Mouse (Mus musculus): ENCODE results near the gene Auts2. TPM values are rescaled to one million over a fixed set of nuclear protein-coding genes. Genes with fewer than 3 reads are reported as not detected.

Auts2 gene
- total RNA-seq, 2 experiments from 2014 or later, result 19.4 to 30.5 TPM

DNA sequence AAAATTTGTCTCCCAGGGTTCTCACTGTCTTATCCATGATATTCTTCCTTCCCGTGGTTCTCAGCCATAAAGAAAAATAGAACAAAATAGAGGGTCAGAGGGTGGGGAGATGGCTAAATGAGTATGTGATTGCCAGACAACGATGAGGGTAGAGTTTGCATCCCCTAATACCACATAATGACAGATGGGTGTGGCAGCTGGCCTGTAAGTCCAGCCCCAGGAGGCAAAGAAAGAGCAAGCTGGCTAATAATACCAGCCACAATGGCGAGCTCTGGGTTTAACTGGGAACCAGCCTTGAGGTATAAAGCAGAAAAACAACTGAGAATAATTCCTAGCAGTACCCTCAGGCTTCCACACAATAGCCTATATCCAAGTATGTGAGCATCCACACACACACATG is 1029.4 kb downstream of the Auts2 start:
- intact Hi-C loops (cut with DNase I; ENCODE audit: low total_unique reads), result no loop called here
- no peak for DNase-seq

DNA sequence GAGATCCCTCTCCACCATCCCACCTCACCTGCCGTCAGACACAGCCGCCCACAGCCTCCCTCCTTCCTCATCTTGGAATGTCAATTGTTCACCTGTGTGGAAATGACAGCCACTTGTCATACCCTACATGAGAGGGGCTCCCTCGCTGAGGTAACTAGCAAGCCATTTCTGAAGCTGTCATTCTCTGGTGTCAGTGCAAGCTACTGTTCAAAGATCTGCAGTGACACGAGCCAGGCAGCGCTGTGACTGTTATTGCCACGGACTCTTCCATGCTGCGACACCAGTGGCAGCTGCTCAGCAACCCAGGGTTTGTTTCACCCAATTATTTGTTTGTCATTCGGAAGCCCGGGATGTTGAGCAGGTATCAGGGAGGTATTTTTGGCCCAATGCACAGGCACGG is 1030.5 kb downstream of the Auts2 start:
- no peak for DNase-seq
- intact Hi-C loops (cut with DNase I; ENCODE audit: low total_unique reads), result no loop called here

DNA sequence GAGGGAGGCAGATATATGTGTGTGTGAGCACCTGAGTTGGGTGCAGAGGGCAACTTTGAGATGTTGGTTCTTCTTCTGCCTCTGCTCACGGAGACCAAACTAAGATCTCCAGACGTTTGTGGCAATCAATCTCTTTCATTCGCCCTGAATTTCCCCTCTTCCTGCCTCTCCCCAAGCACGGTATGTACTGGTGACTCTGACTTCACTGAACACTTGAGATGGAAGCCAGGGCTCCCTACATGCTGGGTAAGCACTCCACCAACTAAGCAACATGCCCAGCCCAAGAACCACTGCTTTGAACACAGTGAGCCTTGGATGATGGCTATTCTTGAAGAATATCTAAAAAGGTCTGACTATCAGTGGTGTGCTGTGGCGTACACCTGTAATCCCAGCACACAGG is 1032.5 kb downstream of the Auts2 start:
- no peak for DNase-seq
- intact Hi-C loops (cut with DNase I; ENCODE audit: low total_unique reads), result no loop called here

DNA sequence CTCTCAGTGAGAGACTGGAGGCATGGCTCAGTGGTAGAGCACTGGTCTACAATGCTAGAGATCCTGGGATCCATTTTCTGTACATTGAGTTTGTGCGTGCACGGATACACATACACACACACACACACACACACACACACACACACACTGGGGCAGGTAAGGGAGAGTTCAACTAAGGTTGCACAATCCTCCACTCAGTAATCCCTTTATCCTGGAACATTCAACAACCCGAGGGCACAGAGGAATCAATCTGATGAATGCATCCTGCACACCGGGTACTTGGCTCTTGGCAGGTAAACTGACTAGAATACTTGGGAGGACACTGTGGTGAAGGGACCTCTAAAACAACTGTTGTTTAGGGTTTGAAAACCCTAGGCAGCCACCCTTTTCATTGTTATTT is 1033.8 kb downstream of the Auts2 start:
- DNase-seq, result no peak
- intact Hi-C loops (cut with DNase I; ENCODE audit: low total_unique reads), result no loop called here

DNA sequence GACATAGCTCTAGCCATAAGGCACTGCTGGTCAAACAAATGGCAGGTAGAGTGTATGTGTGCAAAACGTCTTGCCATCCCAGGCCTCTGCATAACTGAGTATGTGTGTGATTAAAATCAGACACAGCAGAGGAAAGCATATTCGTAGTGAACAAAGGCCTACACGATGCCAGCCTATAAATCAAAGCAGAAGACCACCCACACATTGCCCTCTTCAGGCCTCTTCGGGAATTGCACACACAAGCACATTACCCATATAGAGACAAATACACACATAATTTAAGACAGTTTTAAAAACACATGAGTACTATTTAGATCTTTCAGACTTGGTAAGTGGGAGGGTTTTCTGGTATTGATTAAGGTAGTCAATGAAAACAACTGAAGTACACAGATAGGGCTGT is 1044.3 kb downstream of the Auts2 start:
- DNase-seq, result no peak
- intact Hi-C loops (cut with DNase I; ENCODE audit: low total_unique reads), result no loop called here

DNA sequence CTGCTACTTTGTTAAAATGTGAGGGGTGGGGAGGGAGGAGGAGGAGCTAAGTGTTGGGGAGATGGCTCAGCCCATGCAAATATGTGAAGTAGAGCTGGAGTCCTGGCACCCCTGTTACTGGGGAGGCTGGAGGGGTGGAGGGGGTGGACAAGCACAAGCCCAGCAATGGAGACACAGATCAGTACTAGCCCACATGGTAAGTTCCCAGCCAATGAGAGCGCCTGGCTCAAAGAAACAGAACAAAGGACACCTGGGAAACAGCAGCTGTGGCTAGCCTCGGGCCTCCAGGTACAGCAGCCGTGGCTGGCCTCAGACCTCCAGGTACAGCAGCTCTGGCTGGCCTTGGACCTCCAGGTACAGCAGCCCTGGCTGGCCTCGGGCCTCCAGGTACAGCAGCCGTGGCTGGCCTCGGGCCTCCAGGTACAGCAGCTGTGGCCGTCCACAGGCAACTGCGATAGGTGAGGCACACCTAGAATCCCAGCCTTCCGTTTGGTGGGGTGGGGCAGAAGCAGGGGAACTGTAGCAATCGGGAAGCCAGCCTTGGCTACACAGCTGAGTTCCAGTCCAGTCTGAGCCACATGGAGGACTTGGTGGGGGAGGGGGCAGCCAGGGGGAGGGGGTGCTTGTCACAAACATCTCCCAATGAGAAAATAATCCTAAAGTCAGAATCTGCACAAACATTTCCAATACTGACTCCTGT is 1046.5 kb downstream of the Auts2 start:
- intact Hi-C loops (cut with DNase I; ENCODE audit: low total_unique reads), result no loop called here
- DNase-seq, result no peak

DNA sequence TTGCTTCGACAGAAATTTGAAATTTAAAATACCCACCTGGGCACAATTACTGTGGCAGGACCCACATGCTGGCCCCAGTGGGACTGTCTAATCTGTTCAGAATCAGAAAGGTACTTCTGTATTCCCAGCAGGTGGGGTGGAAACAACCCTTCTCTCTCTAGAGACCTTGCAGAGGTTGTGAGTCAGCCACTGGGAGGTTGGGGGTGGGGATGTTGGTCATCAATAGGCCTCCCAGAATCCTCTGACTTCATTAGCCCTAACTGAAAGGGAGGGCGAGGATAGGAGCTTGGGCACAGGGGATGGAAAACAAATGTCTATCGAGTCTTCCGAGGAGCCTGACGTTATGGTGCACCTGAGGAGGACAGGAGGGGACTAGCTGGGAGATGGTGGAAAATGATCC is 1048.6 kb downstream of the Auts2 start:
- intact Hi-C loops (cut with DNase I; ENCODE audit: low total_unique reads), result no loop called here
- DNase-seq, result no peak

DNA sequence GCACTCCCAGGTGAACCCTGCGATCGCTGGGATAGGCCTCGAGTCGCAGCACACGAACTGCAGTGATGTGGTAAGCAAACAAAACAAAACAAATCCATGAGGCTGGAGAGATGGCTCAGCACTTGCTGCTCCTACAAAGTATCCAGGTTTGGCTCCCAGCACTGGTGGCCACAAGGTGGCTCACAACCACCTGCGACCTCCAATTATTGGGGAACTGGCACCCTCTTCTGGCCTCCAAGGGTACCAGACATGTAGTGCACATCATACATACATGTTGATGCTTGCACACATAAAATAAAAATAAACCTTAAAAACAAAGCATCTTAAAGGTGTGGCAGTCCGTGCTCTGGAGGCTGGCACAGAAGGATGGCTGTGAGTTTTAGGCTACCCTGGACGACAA is 1050.6 kb downstream of the Auts2 start:
- intact Hi-C loops (cut with DNase I; ENCODE audit: low total_unique reads), result no loop called here

DNA sequence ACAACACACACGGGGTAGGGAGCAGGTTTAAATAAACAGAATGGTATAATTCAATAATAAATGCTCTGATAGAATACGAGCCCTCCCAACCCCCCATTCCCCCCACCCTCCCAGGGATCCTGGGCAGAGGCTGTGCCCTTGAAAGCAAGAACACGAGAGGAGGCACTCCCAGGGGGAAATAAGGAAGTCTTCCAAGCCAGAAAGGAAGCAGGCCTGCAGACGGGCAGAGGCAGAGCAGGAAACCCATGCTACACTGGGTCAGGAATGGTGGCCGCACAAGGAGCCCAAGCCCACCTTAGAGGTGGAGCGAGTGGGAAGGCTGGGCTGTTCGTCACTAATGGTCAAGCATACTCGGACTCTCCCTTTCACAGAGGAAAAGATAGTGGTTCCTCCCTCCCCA is 1051.3 kb downstream of the Auts2 start:
- intact Hi-C loops (cut with DNase I; ENCODE audit: low total_unique reads), result no loop called here
- no peak for DNase-seq

More for the DNA sequence above, 1050.6 kb downstream of the Auts2 start:
- DNase-seq, result no peak

DNA sequence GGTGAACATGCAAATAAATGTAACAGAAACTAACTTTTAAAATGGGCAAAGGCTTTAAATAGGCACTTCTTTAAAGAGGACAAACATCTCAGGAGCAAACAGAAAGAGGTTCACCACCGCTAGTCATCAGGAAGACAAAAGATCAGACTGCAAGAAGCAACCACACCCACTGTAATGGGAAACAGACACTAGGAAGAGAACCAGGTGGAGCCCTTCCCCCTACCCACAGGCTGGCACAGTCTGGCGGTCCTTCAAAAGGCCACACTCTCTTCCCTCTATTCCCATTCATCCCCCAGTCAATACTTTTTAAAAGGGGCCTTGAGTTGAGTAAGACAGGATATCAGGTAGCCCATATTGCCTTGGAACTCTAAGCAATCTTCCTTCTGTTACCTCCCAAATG is 1052.3 kb downstream of the Auts2 start:
- DNase-seq, result no peak
- intact Hi-C loops (cut with DNase I; ENCODE audit: low total_unique reads), result no loop called here

DNA sequence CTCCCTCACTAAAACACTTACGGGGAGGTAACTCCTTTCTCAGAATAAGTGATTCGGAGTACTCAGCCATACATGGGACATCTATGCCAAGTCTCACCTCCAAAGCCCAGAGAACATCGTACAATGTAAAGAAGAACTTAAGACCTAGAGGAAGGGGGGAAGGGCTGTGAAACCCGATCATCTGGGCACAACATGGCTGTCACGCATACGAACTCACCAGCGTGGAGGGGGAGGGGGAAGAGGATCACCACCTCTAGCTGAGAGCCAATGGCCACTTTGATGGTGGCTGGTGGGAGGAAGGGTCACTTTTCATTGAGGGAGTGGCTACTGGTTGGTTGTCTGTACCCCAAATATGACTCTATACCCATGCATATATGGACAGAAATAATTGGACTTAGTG is 1053.3 kb downstream of the Auts2 start:
- no peak for DNase-seq
- intact Hi-C loops (cut with DNase I; ENCODE audit: low total_unique reads), result no loop called here

DNA sequence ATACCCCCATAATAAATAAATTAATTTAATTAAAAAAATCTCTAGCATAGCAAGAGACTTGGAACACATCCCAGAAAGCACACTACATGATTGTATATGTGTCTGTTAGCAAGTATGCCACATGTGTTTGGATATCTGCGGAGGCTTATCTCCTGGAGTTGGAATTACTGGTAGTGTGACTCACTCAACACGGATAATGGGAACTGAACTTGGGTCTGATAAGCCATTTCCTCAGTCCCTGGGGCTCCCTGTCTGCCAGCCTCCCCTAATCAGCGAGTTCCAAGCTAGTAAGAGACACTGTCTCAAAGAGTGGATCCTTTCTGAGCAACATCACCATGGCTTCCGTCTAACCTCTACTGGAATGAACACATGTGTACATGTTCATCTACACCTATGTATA is 1056.6 kb downstream of the Auts2 start:
- intact Hi-C loops (cut with DNase I; ENCODE audit: low total_unique reads), result no loop called here

DNA sequence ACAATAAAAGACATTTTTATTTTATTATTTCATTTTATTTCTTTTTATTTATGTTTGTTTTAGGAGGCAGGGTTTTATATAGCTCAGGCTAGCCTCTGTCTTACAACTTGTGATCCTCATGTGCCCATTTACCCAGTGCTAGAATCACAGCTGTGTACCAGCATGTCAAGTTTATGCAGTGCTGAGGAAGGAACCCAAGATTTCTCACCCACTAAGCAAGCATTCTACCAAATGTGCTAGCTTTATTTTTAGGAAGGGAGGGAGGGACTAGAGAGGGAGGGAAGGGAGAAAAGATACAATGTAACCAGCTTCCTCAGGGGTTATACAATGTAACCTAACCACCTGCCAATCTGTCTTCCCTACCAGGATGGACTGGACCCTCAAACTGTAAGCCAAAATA is 1067.9 kb downstream of the Auts2 start:
- intact Hi-C loops (cut with DNase I; ENCODE audit: low total_unique reads), result no loop called here
- no peak for DNase-seq

More for the DNA sequence above, 1056.6 kb downstream of the Auts2 start:
- DNase-seq, result no peak

DNA sequence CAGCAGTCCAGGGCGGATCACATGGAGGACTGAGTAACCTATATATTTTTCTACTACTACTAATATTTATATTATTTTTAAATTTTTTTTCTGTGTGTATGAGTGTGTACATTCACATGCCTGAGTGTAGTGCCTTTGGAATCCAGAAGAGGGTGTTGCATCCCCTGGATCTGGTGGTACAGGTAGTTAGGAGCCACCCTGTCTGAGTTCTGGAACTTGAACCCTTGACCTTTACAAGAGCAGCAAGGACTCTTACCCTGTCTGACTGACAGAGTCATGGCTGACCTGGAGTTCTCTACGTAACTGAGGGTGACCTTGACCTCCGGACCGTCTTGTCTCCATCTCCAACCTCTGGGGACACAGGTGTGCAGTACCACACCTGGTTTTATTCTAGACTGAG is 1074.5 kb downstream of the Auts2 start:
- intact Hi-C loops (cut with DNase I; ENCODE audit: low total_unique reads), result no loop called here
- DNase-seq, result no peak

DNA sequence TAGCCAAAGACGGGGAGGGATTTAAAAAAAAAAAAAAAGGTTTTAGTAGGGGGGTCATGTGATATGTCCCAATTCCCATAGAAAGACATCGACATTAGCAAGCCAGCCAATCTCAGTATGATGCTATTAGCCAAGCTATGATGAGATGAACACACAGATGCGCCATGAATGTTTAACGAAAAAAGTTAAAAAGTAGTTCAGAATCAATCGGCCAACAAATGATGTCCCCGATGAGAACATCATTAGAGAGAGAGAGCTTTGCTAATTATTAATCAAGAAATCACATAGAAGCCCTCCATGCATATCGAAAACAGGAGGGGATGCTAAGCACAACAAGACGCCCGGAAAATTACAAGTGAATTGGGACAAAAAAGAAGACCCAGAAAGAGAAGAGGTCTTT is 1077.0 kb downstream of the Auts2 start:
- intact Hi-C loops (cut with DNase I; ENCODE audit: low total_unique reads), result no loop called here
- no peak for DNase-seq

DNA sequence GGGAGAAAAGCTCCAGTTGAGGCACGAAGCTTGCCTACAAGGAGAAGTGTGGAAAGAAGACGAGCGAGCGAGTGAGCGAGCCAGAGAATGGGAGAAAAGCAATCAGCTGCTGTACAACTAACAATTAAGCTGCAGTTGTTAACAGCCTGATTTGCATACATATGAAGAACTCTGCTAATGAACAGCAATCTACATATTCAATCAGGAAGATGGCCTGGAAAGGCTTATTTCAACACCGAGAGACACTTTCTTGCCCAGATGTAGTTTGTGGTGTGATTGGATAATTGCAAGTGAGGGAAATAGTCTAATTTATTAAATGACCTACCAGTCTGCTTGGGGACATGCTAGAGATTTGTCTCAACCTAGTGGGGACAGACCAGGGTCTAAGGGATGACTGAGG is 1079.7 kb downstream of the Auts2 start:
- no peak for DNase-seq
- intact Hi-C loops (cut with DNase I; ENCODE audit: low total_unique reads), result no loop called here

DNA sequence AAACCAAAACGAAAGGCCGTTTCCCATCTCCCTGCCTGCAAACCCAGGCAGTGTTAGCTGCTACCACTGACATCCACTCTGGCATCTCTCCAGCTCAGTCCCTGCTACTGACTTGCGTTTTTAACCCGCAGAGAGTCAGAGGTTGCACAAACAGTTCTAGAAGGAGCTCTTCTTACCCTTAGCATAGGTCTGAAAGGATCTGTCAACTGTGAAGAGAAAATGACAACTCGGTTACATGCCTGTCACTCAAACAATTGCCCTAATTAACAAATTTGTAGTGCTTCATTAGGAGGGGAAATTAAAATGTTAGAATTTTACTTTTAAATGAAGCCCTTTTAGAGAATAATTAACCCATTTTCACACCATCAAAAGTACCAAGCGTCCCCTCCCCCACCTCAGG is 1083.2 kb downstream of the Auts2 start:
- no peak for DNase-seq
- intact Hi-C loops (cut with DNase I; ENCODE audit: low total_unique reads), result no loop called here

DNA sequence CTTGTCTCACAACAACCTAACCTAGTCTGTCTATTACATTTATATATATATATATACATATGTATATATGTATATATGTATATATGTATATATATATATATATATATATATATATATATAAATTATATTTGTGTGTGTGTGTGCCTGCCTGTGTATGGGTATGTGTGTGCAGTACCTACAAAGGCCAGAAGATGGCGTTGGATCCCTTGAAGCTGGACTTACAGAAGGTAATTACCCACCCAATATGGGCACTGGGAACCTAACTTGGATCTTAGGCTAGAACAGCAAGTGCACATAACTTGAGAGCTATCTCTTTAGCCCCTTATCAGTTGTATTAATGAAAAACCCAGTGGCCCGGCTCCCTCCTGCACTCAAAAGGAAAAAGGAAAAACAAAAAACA is 1083.6 kb downstream of the Auts2 start:
- DNase-seq, result no peak
- intact Hi-C loops (cut with DNase I; ENCODE audit: low total_unique reads), result no loop called here

DNA sequence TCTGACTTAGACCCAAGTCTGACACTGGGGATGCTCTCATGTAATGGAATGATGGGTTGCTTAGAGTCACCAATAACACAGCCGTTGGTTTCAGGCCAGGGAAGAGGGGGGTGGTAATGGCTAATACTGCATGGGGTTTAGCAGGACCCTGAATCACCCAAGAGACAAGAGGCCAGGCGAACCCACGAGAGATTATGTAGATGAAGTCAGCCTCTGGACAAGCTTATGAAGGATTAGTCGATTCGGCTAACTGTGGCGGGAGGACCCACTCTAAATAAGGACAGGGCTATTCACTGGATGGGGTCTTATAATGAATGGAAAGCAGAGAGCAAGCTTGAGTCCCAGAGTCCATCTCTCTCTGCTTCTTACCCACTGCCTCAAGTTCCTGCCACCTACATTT is 1084.4 kb downstream of the Auts2 start:
- DNase-seq, result no peak
- intact Hi-C loops (cut with DNase I; ENCODE audit: low total_unique reads), result no loop called here

DNA sequence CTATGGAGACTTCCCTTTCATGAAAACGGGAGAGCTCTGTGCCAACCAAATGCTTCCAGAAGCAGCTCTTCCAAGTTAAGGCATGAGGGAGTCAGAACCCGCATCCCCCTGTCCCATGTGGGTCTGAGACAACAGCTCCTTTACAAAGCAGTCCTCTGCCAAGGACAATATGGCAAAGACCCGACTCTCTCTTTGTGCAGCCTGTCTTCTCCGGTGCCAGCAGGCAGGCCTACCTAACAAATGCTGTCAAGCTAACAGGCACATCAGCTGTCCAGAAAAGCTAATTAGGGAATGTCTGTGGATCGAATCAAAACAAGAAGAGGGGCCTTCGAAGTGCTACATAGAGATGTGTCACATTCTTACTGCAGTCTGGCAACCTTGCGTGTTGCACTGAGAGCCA is 1085.1 kb downstream of the Auts2 start:
- intact Hi-C loops (cut with DNase I; ENCODE audit: low total_unique reads), result no loop called here
- no peak for DNase-seq

DNA sequence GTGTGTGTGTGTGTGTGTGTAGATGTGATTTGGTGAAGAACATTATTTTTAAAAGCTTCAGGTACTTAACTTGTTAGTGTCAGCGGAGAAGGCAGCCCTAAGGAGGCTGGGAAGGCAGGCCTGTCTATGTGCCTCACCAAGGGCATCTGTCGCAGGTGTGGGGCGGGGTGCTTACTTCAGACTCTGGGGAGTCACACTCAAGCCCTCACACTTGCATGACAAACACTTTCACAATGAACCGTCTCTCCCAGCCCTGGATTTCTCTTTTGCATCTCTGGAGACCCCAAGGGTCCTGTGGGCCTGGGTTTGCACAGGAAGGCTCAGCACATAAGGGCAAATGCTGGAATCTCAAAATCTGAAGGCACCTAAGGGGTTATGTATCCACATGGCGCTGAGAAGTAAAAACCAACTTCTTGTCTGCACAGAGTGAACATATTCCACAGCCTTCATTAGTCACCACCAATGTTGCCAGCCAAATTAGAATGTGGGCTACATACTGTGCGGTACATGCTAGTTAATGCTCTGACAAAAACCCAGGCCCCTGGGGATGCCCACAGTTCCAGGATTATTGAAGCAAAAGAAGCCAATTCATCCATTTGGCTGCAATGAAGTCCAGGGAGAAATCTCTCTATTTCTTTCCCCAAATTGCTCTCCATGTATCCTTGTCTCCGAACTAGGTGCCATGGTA is 1093.8 kb downstream of the Auts2 start:
- DNase-seq, result no peak
- intact Hi-C loops (cut with DNase I; ENCODE audit: low total_unique reads), result no loop called here
